Mouse (Mus musculus): ENCODE results near the gene Tmub1.
"Not testable (repeated sequence)": the region's sequence is repeated elsewhere in the genome, so short reads cannot be mapped to it uniquely, and the experiment has no call there.

The Tmub1 gene

DNA sequence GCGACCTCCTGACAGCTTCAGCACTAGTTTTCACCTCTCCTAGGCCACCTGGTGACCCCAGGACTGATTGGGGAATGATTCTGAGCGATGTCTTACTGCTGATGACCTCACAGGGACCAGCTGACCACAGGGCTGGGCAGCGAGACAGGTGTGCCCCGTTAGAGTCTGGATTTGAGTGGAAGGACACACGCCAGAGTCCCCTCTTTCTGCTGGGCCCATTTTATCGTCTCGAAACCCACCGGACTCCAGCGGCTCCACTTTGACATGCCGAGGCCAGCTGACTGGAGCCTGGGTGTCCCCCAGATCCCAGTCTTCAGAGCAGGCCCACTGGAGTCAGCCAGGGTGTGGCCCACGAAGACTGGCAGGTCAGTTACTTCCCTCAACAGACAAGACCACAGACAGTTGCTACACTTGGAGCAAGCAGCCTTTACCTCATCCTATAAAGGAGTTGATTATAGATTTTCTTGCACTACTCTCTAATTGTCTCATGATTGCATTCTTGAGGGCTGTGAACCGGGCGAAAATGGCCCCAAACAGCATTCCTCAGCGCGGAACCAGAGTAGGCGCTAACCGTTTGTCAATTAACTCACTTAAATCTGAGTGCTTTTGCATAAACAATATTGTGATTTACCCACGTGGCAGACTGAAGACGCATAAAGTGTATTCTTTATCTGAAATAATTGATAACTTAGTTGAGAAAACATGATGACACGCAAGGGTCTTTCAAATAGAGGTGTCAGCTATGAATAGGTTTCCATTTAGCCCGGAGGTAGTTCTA is 23.5 kb downstream of the Tmub1 start:
- no peak for DNase-seq (ENCODE audit: low spot score in 2 of 2)

DNA sequence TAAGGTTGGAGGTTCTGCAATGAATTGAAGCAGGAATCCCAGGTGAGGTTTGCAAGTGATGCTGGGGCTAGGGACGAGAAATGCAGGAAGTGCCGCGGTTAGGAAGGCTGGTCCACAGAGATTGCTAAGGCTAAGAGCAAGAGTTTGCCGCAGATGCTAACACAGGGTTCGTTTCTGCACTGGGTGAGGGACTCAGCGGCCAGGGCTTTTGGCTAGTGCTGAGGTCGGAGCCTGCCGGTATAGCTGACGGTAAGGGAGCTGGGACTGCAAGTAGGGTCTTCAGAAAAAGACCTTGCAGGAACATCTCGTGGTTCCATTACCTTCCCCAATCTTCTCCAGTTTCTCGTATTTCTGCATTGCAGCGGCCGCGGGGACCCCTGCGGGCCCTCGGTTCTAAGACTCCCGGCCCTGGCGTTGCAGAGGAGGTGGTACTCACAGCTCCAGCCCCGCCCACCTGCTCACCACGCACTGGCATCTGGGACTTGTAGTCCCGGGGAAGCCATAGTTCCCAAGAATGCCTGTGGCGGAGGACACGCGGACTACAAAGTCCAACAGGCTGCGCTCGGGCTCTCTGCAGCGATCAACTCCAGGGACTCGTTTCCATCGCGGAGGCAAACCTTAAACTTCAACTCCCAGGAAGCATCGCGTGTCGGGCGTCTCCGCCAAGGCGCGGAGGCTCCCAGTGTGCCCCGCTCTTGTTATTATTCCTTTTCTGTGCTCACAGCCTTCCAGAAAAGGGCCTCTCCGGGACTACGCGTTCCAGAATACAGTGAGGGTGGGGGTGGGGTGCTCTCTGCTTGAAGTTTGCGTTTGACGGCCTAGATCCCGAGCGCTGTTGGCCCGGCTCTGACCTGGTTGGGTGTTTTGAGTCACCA is 24.3 kb downstream of the Tmub1 start, which contains the start of the genes Cdk5 and Slc4a2:
Cdk5 (minus strand) TSS at position 402 of the 875 bp plus-strand sequence.
Slc4a2 (plus strand) TSS at position 709 of the 875 bp plus-strand sequence.
- DNase-seq (ENCODE audit: low spot score in 2 of 2): peak; percentile 99 to 100

DNA sequence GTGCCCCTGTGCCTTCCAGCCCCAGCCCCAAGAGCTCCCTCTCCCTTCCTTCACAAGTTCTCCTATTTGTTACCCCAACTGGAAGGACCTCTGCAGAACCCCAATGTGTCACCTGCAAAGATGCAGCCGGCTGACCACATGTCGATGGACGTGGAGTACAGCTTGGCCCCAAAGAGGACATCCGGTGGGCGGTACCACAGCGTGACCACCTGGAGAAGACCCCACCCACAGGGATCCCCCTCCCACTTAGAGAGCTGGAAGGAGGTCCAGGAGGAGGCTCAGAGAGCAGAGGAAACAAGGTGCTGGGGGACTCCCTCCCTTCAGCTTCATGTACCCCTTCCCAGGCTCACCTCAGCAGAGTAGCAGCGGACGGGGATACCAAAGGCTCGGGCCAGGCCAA is 27.3 kb downstream of the Tmub1 start:
- no peak for DNase-seq (ENCODE audit: low spot score in 2 of 2)

DNA sequence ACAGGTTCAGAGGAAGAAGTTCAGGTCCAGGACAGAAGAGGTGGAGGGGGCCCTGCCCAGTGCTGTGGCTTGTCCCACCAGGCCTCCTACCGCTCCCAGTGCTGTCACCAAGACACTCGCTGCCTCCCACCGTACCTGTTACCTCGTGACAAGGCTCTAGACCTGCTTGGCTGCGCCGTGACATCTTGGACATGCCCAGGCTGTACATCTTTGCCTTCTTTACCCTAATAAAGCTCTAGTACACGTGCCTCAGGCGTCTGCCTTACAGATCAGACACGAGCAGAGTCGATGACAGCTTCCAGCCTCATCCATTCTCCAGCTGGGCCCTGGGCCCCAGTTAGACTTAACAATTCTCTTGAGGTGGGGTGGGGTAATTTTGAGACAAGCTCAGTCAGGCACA is 30.1 kb downstream of the Tmub1 start:
- no peak for DNase-seq (ENCODE audit: low spot score in 2 of 2)

DNA sequence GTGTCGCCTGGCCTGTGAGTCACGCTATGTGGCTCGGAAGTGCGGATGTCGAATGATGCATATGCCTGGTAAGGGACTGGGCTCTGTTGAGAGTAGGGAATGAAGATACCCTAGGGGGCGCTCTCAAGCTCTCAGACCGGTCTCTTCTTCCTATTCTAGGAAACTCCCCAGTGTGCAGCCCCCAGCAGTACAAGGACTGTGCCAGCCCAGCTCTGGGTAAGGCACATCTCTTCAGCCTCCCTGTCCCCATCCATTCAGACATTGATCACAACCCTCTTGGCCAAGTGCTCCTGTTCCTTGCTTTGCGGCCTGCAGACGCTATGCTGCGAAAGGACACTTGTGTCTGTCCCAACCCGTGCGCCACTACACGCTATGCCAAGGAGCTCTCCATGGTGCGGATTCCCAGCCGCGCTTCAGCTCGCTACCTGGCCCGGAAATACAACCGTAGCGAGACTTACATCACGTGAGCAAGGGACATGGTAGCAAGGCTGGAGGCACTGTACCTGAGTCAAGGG is 31.4 kb downstream of the Tmub1 start:
- DNase-seq (ENCODE audit: low spot score in 2 of 2): peak; percentile 62 to 71

DNA sequence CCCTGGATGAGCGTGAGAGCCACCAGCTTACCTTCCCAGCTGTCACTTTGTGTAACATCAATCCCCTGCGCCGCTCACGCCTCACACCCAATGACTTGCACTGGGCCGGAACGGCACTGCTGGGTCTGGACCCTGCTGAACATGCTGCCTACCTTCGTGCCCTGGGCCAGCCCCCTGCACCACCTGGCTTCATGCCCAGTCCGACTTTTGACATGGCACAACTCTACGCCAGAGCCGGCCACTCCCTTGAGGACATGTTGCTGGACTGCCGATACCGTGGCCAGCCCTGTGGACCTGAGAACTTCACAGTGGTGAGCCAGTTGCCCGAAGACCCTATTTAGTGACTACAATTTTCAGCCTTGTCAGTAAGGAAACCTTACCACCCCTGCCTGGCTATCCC is 33.7 kb downstream of the Tmub1 start:
- DNase-seq (ENCODE audit: low spot score in 2 of 2): no peak

DNA sequence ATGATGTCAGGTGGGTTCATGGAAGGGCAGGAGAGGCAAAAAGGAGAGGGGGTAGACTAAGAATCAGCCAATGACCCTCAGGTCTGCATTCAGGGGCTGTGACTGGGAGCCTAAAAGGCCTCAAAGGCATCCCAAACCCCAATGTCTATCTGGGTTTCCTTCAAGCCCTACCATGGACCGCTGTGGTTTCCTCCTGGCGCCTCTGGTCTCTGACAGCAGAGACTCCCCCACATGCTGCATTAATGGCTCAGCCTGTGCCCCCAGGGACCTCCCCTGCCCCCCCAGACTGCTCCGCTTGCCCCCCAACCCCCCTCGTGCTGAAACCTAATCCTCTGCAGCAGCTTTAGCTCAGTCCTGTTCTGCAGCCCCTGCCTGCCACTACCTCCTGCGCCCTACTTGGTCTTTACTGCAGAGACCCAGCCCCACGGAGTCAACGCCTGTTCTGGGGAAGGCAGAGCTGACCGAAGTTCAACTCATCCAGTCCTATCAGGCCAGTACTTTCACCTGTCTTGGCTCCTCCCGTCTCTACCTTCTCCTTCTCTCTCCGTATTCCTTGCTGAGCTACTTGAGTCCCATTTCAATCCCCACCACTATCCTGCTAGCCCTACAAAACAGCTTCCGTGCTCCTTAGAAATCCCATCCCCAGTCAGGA is 34.5 kb downstream of the Tmub1 start, which contains the start of gene Asic3:
Asic3 (plus strand) TSS at position 351 of the 652 bp plus-strand sequence.
- DNase-seq (ENCODE audit: low spot score in 2 of 2): no peak

DNA sequence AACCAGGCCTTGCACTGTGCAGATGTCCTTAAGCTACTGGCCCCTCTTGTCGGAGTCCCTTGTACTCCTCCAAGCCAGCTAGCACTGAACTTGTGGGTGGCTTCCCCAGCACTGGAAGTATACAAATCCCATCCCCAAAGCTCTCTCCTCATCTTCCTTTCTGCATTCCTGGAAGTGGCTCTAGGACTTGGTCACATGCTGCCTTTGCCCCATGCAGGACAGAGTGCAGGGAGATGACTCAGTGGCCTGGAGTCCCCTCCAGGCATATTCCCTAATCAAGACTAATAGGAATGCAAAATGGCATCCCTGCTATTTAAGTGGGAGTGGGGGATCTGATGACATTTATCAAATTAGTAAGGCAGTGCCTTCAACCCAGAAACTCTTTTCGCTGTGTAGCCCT is 35.6 kb downstream of the Tmub1 start:
- DNase-seq (ENCODE audit: low spot score in 2 of 2): no peak

DNA sequence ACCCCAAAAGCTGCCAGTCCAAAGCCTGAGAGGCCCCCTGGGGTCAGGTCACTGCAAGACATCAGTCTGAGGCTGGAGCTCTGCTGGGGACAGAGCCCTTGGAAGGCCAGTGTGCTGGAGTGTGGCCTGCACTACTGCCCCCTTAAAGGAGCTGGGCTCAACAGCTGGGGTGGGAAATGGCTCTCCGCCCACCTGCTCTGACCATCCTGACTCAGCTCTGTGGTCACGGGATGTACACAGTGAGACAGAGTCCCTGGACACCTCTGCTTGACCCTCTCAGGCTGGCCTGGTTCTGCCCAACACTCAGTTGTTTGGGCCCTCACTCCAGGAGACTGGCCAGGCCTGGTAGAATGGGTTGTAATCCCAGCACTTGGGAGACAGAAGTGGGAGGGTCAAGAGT is 38.2 kb downstream of the Tmub1 start:
- DNase-seq (ENCODE audit: low spot score in 2 of 2): no peak

DNA sequence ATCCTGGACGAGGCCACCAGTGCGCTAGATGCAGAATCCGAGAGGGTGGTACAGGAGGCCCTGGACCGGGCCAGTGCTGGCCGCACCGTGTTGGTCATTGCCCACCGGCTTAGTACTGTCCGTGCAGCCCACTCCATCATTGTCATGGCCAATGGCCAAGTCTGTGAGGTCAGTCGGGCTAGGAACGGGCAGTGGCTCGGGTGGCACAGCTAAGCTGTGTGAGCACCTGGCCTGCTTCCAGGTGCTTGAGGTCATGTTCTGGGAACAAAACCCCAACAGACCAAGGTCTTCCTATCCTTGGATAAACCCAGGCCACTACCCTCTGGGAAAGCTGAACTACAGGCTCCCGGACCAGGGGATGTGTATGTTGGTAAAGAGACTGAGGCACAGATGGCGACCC is 39.0 kb downstream of the Tmub1 start:
- DNase-seq (ENCODE audit: low spot score in 2 of 2): no peak

DNA sequence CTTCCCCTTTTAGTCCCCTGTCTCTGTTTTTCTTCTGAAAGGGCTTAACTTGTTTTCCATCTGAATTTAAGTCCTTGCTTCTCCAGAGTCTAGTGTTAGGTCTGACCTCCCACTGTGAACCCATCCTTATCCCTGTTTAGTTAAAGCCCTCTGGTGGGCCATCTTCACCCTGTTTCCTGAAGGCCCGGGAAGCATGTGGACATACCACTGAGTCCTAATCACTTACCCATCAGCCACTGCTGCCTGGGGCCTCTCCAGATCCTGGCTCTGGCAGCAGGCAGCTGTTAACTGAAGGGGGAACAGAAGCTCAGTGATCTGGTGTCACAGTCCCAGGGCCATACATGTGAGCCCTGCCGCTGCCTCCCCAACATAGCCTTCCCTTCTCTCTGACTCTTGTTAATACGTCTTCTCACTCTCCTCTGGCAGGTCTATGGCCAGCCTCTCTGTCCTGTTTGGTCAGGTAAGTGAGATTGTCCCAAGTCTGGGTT is 42.2 kb downstream of the Tmub1 start:
- no peak for DNase-seq (ENCODE audit: low spot score in 2 of 2)

DNA sequence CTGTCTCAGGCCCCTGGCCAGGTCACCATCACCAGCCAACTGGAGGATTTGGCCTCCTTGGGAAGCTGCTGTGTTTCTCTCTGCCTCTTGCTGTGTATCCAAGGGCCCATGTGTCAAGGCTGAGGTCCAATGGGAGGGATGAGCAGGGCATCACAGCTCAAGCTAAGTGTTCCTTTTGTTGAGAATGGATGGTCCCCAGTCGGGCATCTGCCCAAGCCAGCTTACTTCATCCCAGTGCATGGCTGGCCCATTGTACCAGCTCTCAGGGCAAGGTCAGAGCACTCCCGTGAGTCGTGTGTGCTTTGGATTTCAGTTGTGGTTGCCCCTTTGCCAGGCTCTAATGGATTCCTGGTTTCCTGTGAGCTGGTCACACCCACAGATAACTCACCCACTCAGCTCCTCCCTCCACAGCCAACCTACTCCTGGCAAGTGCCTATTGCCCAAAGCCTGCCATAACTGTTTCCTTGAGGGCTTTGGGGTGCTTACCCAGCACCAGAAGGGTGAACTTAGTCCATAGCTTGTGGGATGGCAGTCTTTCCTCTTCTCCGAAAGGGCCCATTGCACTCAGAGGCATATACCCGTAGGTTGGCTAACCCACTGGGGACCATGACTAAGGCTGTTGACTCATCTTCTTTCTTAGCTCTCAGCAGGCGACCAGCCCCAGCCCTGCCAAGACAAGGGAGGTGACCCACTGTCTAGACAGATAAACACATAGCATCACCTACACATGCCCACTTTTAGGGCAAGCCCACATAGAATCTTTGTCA is 42.9 kb downstream of the Tmub1 start:
- DNase-seq (ENCODE audit: low spot score in 2 of 2): no peak

DNA sequence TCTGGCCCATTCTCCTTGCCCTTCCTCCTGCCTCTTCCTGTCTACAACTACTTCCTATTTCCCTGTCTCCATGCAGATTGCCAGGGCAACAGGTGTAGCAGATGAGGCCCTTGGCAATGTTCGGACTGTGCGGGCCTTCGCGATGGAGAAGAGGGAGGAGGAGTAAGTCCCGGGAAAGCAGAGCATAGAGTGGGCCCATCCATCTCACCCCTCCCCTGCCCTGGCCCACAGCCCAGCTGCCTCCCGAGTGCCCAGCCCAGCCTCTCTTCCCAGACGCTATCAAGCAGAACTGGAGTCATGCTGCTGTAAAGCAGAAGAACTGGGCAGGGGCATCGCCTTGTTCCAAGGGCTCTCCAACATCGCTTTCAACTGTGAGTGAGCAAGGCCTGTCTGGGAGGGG is 45.7 kb downstream of the Tmub1 start:
- no peak for DNase-seq (ENCODE audit: low spot score in 2 of 2)

DNA sequence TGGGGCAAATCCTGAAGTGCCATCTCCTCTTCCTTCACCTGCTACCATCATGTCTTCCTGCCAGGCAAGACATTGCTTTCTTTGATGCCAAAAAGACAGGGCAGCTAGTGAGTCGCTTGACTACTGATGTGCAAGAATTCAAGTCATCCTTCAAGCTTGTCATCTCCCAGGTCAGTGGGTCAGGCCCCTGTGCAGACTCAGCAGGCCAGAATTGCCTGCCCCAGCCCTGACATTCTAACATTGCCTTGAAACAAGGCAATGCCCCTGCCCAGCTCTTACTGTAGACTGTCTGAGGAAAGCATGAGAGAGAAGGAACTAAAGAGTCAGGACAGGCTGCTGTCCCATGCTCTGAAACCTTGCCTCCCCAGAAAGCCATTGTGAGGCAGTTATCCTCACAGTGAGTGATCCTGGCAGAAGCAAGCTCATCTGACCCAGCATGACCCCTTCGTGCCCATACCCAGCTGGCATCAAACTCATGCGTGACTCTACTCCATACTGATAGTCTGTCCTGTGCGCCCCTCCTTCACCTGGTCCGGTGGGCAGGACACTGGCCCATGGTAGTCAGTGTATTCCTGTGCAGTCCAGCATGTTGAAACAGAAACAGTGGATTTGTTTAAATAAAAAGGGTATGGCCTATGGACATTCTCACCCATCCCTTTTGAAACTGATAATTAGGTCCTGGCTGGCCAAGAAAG is 46.6 kb downstream of the Tmub1 start:
- no peak for DNase-seq (ENCODE audit: low spot score in 2 of 2)

DNA sequence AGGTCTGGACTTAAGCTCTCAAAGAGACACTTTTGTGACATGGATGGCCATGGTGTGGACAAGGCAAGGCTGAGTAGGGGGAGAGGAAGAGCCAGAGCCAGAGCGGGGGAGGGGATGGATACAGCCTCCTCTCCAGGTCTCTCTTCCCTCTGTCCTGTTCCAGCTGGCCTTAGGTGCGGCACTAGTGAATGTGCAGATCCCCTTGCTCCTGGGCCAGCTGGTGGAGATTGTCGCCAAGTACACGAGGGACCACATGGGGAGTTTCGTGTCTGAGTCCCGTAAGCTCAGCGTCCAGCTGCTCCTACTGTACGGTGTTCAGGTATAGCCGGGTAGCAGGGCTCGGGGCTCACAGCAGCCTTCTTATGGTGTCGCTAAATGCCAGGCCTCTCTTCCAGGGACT is 47.3 kb downstream of the Tmub1 start:
- no peak for DNase-seq (ENCODE audit: low spot score in 2 of 2)

DNA sequence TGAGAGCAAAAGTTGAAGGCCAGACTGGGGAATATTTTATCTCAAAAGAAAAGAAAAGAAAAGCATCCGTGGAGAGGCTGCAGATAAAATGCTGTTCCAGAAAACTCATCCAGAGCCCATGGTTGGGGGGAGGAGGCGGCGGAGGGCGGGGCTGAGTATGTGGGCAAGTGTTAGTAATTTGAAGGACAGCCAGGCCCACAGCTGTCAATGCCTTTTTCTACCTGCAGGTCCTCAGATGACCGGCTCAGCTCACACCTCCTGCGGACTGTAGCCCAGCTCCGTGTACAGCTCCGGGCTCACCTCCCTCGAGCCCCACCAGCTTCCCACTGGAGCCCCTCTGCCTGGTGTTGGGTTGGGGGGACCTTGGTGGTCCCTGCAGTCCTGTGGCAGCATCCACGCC is 48.0 kb downstream of the Tmub1 start:
- no peak for DNase-seq (ENCODE audit: low spot score in 2 of 2)

DNA sequence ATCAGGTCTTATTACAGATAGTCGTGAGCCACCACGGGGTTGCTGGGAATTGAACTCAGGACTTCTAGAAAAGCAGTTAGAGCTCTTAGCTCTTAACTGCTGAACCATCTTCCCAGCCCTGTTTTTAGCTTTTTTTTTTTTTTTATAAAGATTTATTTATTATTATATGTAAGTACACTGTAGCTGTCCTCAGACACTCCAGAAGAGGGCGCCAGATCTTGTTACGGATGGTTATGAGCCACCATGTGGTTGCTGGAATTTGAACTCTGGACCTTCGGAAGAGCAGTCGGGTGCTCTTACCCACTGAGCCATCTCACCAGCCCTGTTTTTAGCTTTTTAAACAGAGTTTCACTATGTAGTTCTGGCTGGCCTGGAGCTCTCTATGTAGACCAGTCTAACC is 51.4 kb downstream of the Tmub1 start:
- not testable (repeated sequence) for DNase-seq (ENCODE audit: low spot score in 2 of 2)

All from heart, adult 9 months (tissue).